Mouse (Mus musculus): Measurements from ENCODE around the gene Ttc39d. TPM values are rescaled to one million over a fixed set of nuclear protein-coding genes. Genes with fewer than 3 reads are reported as not detected.
A peak's percentile ranks its signal among the peaks of the same experiment; 100 is the strongest.
"Not testable (repeated sequence)": the region's sequence is repeated elsewhere in the genome, so short reads cannot be mapped to it uniquely, and the experiment has no call there.

Gene Ttc39d
- polyA plus RNA-seq, 1 experiment from 2014 or later = not detected

DNA sequence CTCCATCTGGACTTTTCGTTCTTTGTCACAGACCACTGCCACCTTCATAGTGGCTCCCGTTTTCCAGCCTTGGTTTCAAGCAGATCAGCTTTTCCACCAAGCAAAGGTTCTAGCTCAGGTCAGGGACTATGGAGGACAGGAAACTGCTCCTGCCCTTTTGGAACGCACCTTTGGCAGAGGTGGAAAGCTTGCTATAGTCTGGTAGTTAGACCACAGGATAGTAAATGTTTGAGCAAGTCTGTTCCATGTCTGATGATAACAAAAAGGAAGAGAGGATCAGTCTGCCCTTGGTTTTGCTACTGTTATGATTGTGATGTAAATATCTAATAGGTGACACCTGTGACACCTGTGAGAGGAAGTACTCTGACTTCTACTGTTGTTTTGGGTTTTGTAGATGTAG lies 31.3 kb upstream of the Ttc39d start:
- no peak overlapping the region for H3K27ac ChIP-seq (ENCODE audit: low read depth)
- no peaks in the 10 kb centered on the region for H3K36me3 ChIP-seq (ENCODE audit: control insufficient read depth, insufficient read depth, low read length)
- ATAC-seq (replicated peaks; ENCODE audit: low FRiP score, low TSS enrichment, low read depth) (no peak), DNase-seq (ENCODE audit: low spot score) (no peak)
- WGBS = 87% methylated on average over 3 of the region's 3 CpGs
- no peak overlapping the region for H3K4me3 ChIP-seq (ENCODE audit: low read depth, low read length)
- no peaks in the 10 kb centered on the region for H3K27me3 ChIP-seq (replicated peaks; ENCODE audit: control insufficient read depth, insufficient read depth, low read length)
- no peak overlapping the region for H3K4me2 ChIP-seq (ENCODE audit: low read length)
- H3K4me1 ChIP-seq (replicated peaks; ENCODE audit: control insufficient read depth, insufficient read depth, low read length) = no peaks in the 10 kb centered on the region
- H3K9me3 ChIP-seq (ENCODE audit: control insufficient read depth, low read length) = no peaks in the 10 kb centered on the region
- H3K9ac ChIP-seq (ENCODE audit: low read length) = no peak overlapping the region

GRCm38 (mm10) chr17:80178846-80179245 lies 28.4 kb upstream of the Ttc39d start:
- not testable (repeated sequence) for H3K4me1 ChIP-seq (replicated peaks; ENCODE audit: control insufficient read depth, insufficient read depth, low read length); H3K36me3 ChIP-seq (ENCODE audit: control insufficient read depth, insufficient read depth, low read length); H3K9me3 ChIP-seq (ENCODE audit: control insufficient read depth, low read length); H3K27me3 ChIP-seq (replicated peaks; ENCODE audit: control insufficient read depth, insufficient read depth, low read length); ATAC-seq (replicated peaks; ENCODE audit: low FRiP score, low TSS enrichment, low read depth); H3K4me2 ChIP-seq (ENCODE audit: low read length); H3K9ac ChIP-seq (ENCODE audit: low read length); H3K4me3 ChIP-seq (ENCODE audit: low read depth, low read length); DNase-seq (ENCODE audit: low spot score); H3K27ac ChIP-seq (ENCODE audit: low read depth)
- 96% methylated on average over 2 of the region's 3 CpGs for WGBS

DNA sequence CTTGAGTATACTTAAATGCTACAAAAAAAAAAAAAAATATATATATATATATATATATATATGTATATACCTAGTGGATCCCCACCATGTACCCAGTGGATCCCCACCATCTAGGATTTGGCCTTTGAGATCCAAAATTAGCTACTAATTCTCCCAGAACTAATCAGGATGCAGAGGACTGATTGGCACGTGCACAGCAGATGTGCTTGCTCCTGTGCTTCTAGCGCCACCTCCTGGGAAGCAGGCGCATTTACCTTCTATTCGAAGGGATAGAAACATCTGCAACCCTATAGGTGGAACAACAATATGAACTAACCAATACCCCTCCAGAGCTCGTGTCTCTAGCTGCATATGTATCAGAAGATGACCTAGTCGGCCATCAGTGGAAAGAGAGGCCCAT lies 27.3 kb upstream of the Ttc39d start:
- H3K9ac ChIP-seq (ENCODE audit: low read length) = no peak overlapping the region
- DNase-seq (ENCODE audit: low spot score) (peak; percentile 75), ATAC-seq (replicated peaks; ENCODE audit: low FRiP score, low TSS enrichment, low read depth) (peak; percentile 64)
- H3K36me3 ChIP-seq (ENCODE audit: control insufficient read depth, insufficient read depth, low read length) = no peaks in the 10 kb centered on the region; the same call in 1 of the 2 replicates
- no peak overlapping the region for H3K27ac ChIP-seq (ENCODE audit: low read depth)
- no peak overlapping the region for H3K4me2 ChIP-seq (ENCODE audit: low read length)
- no peak overlapping the region for H3K4me3 ChIP-seq (ENCODE audit: low read depth, low read length)
- H3K4me1 ChIP-seq (replicated peaks; ENCODE audit: control insufficient read depth, insufficient read depth, low read length) = no peaks in the 10 kb centered on the region
- WGBS = 0% methylated on average over 6 of the region's 6 CpGs
- H3K27me3 ChIP-seq (replicated peaks; ENCODE audit: control insufficient read depth, insufficient read depth, low read length) = no peaks in the 10 kb centered on the region
- no peaks in the 10 kb centered on the region for H3K9me3 ChIP-seq (ENCODE audit: control insufficient read depth, low read length)

DNA sequence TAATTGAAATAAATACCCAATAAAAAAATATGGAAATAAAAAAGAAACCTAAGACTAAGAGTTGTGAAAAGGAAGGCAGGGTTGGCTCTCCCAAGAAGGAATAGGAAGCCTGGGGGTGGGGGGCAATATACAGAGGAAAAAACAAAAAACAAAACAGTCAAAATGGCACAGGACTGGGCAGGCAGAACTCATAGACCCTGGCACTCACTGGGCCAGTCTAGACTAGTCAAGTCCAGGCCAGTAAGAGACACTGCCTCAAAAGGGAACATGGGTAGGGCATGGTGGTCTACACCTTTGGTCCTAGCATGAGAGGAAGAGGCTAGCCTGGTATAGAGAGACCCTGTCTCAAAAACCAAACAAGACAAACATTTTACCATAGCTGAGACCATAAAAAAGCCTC lies 26.8 kb upstream of the Ttc39d start:
- H3K36me3 ChIP-seq (ENCODE audit: control insufficient read depth, insufficient read depth, low read length) = no peaks in the 10 kb centered on the region; the same call in 1 of the 2 replicates
- no peak overlapping the region for H3K27ac ChIP-seq (ENCODE audit: low read depth)
- H3K9ac ChIP-seq (ENCODE audit: low read length) = no peak overlapping the region
- H3K27me3 ChIP-seq (replicated peaks; ENCODE audit: control insufficient read depth, insufficient read depth, low read length) = no peaks in the 10 kb centered on the region
- ATAC-seq (replicated peaks; ENCODE audit: low FRiP score, low TSS enrichment, low read depth) = no peak
- H3K4me1 ChIP-seq (replicated peaks; ENCODE audit: control insufficient read depth, insufficient read depth, low read length) = no peaks in the 10 kb centered on the region
- H3K9me3 ChIP-seq (ENCODE audit: control insufficient read depth, low read length) = no peaks in the 10 kb centered on the region
- no peak overlapping the region for H3K4me3 ChIP-seq (ENCODE audit: low read depth, low read length)
- no peak overlapping the region for H3K4me2 ChIP-seq (ENCODE audit: low read length)
- DNase-seq (ENCODE audit: low spot score) = no peak

GRCm38 (mm10) chr17:80183615-80184014 lies 23.6 kb upstream of the Ttc39d start:
- Histone ChIP-seq H3K4me1 (replicated peaks; ENCODE audit: control insufficient read depth, insufficient read depth, low read length) (no peaks in the 10 kb centered on the region), H3K4me2 (ENCODE audit: low read length) (no peak overlapping the region), H3K9me3 (ENCODE audit: control insufficient read depth, low read length) (no peaks in the 10 kb centered on the region), H3K27ac (ENCODE audit: low read depth) (no peak overlapping the region), H3K9ac (ENCODE audit: low read length) (no peak overlapping the region), H3K36me3 (ENCODE audit: control insufficient read depth, insufficient read depth, low read length) (no peaks in the 10 kb centered on the region; the same call in 1 of the 2 replicates), H3K27me3 (replicated peaks; ENCODE audit: control insufficient read depth, insufficient read depth, low read length) (no peaks in the 10 kb centered on the region), H3K4me3 (ENCODE audit: low read depth, low read length) (no peak overlapping the region)
- 79% methylated on average over 10 of the region's 10 CpGs for WGBS
- ATAC-seq (replicated peaks; ENCODE audit: low FRiP score, low TSS enrichment, low read depth) (no peak), DNase-seq (ENCODE audit: low spot score) (no peak)

DNA sequence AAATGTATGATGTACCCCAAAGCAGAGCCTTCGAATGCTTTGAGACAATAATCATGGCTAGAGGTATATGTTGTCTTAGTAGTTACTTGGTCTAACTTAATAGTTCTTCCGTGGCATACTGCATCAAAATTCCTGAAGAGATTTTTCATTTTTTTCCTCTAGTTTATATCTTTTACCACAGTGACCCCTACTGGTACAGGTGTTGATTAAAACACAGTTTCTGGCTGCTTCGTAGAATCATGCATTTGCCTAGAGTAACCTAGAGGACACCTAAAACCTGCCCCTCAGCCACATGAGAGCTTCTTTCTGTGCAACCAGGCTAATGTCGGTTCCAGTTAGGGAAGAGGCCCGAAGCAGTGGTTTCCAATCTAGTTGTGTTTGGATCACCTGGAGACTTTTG lies 14.2 kb upstream of the Ttc39d start:
- Histone ChIP-seq H3K27me3 (replicated peaks; ENCODE audit: control insufficient read depth, insufficient read depth, low read length) (no peaks in the 10 kb centered on the region), H3K4me2 (ENCODE audit: low read length) (no peak overlapping the region), H3K36me3 (ENCODE audit: control insufficient read depth, insufficient read depth, low read length) (peaks cover 33% of the 10 kb centered on the region), H3K4me3 (ENCODE audit: low read depth, low read length) (no peak overlapping the region), H3K4me1 (replicated peaks; ENCODE audit: control insufficient read depth, insufficient read depth, low read length) (no peaks in the 10 kb centered on the region), H3K9ac (ENCODE audit: low read length) (no peak overlapping the region), H3K27ac (ENCODE audit: low read depth) (no peak overlapping the region), H3K9me3 (ENCODE audit: control insufficient read depth, low read length) (0 out of 2 replicates have a peak, but pooled peaks cover 3% of the 10 kb centered on the region)
- DNase-seq (ENCODE audit: low spot score) (no peak), ATAC-seq (replicated peaks; ENCODE audit: low FRiP score, low TSS enrichment, low read depth) (0 out of 2 replicates have a peak, but pooled peaks have one; percentile 20)
- WGBS = 63% methylated on average over 5 of the region's 5 CpGs

DNA sequence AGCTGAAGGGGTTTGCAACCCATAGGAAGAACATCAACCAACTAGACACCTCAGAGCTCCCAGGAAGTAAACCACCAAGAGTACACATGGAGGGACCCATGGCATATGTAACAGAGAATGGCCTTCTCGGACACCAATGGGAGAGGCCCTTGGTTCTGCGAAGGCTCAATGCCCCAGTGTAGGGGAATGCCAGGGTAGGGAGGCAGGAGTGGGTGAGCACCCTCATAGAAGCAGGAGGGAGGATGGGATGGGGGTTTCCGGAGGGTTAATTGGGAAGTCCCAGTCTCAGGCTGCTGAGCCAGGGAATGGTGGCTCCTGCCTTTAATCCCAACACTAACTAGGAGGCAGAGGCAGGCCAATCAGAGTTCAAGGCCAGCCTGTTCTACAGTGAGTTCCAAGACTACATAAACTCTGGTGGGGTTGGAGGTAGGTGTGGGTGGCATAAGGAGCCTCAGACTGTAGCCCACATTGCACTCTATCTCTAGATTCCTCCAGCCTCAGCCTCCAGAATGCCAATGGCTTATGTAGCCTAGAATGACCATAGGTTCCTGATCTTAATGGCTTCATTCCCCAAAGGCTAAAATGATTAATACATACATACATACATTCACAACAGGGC lies 8.0 kb upstream of the Ttc39d start:
- Histone ChIP-seq H3K4me2 (ENCODE audit: low read length) (no peak overlapping the region), H3K4me3 (ENCODE audit: low read depth, low read length) (no peak overlapping the region), H3K9me3 (ENCODE audit: control insufficient read depth, low read length) (no peaks in the 10 kb centered on the region), H3K27me3 (replicated peaks; ENCODE audit: control insufficient read depth, insufficient read depth, low read length) (no peaks in the 10 kb centered on the region), H3K4me1 (replicated peaks; ENCODE audit: control insufficient read depth, insufficient read depth, low read length) (no peaks in the 10 kb centered on the region; the same call in 1 of the 2 replicates), H3K27ac (ENCODE audit: low read depth) (no peak overlapping the region), H3K36me3 (ENCODE audit: control insufficient read depth, insufficient read depth, low read length) (peaks cover 87% of the 10 kb centered on the region), H3K9ac (ENCODE audit: low read length) (no peak overlapping the region)
- DNase-seq (ENCODE audit: low spot score) (no peak), ATAC-seq (replicated peaks; ENCODE audit: low FRiP score, low TSS enrichment, low read depth) (peak; percentile 67)
- WGBS = 95% methylated on average over 3 of the region's 3 CpGs

GRCm38 (mm10) chr17:80205657-80206056 lies 1.6 kb upstream of the Ttc39d start:
- Histone ChIP-seq H3K27me3 (replicated peaks; ENCODE audit: control insufficient read depth, insufficient read depth, low read length) (no peaks in the 10 kb centered on the region), H3K4me1 (replicated peaks; ENCODE audit: control insufficient read depth, insufficient read depth, low read length) (no peaks in the 10 kb centered on the region; the same call in 1 of the 2 replicates), H3K9ac (ENCODE audit: low read length) (peak overlapping the region; percentile 99), H3K4me2 (ENCODE audit: low read length) (peak overlapping the region; percentile 84), H3K4me3 (ENCODE audit: low read depth, low read length) (peak overlapping the region; percentile 97), H3K9me3 (ENCODE audit: control insufficient read depth, low read length) (no peaks in the 10 kb centered on the region), H3K36me3 (ENCODE audit: control insufficient read depth, insufficient read depth, low read length) (peaks cover 46% of the 10 kb centered on the region), H3K27ac (ENCODE audit: low read depth) (peak overlapping the region; percentile 99)
- ATAC-seq (replicated peaks; ENCODE audit: low FRiP score, low TSS enrichment, low read depth) (no peak), DNase-seq (ENCODE audit: low spot score) (no peak)
- WGBS = 19% methylated on average over 5 of the region's 5 CpGs

GRCm38 (mm10) chr17:80206301-80206670 lies 974 bp upstream of the Ttc39d start:
- ATAC-seq (replicated peaks; ENCODE audit: low FRiP score, low TSS enrichment, low read depth) = peak; percentile 66
- peak overlapping the region; percentile 99 for H3K9ac ChIP-seq (ENCODE audit: low read length)
- no peaks in the 10 kb centered on the region; the same call in 1 of the 2 replicates for H3K4me1 ChIP-seq (replicated peaks; ENCODE audit: control insufficient read depth, insufficient read depth, low read length)
- H3K27ac ChIP-seq (ENCODE audit: low read depth) = peak overlapping the region; percentile 99
- under 1% methylated on average over 36 of the region's 36 CpGs for WGBS
- H3K9me3 ChIP-seq (ENCODE audit: control insufficient read depth, low read length) = no peaks in the 10 kb centered on the region
- H3K4me3 ChIP-seq (ENCODE audit: low read depth, low read length) = peak overlapping the region; percentile 97
- H3K27me3 ChIP-seq (replicated peaks; ENCODE audit: control insufficient read depth, insufficient read depth, low read length) = no peaks in the 10 kb centered on the region
- H3K4me2 ChIP-seq (ENCODE audit: low read length) = peak overlapping the region; percentile 84
- DNase-seq (ENCODE audit: low spot score) = no peak
- peaks cover 41% of the 10 kb centered on the region for H3K36me3 ChIP-seq (ENCODE audit: control insufficient read depth, insufficient read depth, low read length)

Measured in intestine, embryonic 14.5 days (tissue).